15 mouse cellular contexts compared by ENCODE assay signal in genomic region chr1:152086951-152087350, GRCm38 (mm10). TPM values are rescaled to one million over a fixed set of nuclear protein-coding genes. Genes with fewer than 3 reads are reported as not detected.
DNase-seq lines count a peak whose midpoint lies in the region; ATAC-seq and TF ChIP-seq lines count a peak whose summit lies in the region.
"Had no signal": no experiment of that assay in that cellular context is flagged by ENCODE, and none has a peak within 500 bp of the region (broad histone marks: within the 10 kb centered on the region; RNA-seq: fewer than 3 reads in every experiment).

No protein-coding gene starts in this region.

- DNase-seq in cerebellum, adult 8-10 months: peak; percentile 16
- DNase-seq in cerebellum, adult 2 months: no peak
- peak; percentile 87 for DNase-seq in R1 (ENCODE audit: low read depth, low spot score)
- DNase-seq in hindbrain, embryonic 10.5 days (ENCODE audit: low spot score): peak; percentile 19
- peak; percentile 39 for DNase-seq in midbrain, embryonic 14.5 days
- DNase-seq in lung, postnatal 10 days: no peak
- no peak for DNase-seq in spleen, postnatal 10 days (ENCODE audit: low spot score in 2 of 2)
- DNase-seq in frontal cortex, adult 2 months (ENCODE audit: extremely low spot score in 1 of 2, low spot score in 1 of 2): no peak
- DNase-seq: cerebellum, postnatal 25 days; layer of hippocampus, postnatal 36 days; lung, adult 2 months; thymus, postnatal 14 days had no signal

- H3K9ac ChIP-seq in midbrain, embryonic 14.5 days (replicated peaks; ENCODE audit: low read length): peak overlapping the region; percentile 17; the same call in 1 of the 2 replicates

- H3K9me3 ChIP-seq in hindbrain, embryonic 10.5 days: no peaks in the 10 kb centered on the region
- H3K9me3 ChIP-seq in midbrain, embryonic 14.5 days (ENCODE audit: control insufficient read depth, low read length): no peaks in the 10 kb centered on the region
- H3K9me3 ChIP-seq: megakaryocyte, embryonic 14.5 days had no signal

- WGBS in cerebellum, adult 2 months: 46% methylated on average over 3 of the region's 3 CpGs
- WGBS in hindbrain, embryonic 10.5 days: 39% methylated on average over 3 of the region's 3 CpGs
- whole genome bisulfite sequencing in midbrain, embryonic 14.5 days: 15% methylated on average over 3 of the region's 3 CpGs

- H3K27ac ChIP-seq in cerebellum, adult 2 months (ENCODE audit: insufficient read depth, low read length): no peak overlapping the region
- H3K27ac ChIP-seq in hindbrain, embryonic 10.5 days: no peak overlapping the region; the same call in 1 of the 2 replicates
- H3K27ac ChIP-seq in midbrain, embryonic 14.5 days (replicated peaks; ENCODE audit: low read depth, low read length): no peak overlapping the region
- H3K27ac ChIP-seq: kidney, postnatal 0 days had no signal

- peaks cover 17% of the 10 kb centered on the region for H3K4me1 ChIP-seq in cerebellum, adult 2 months (ENCODE audit: control insufficient read depth, insufficient read depth, low read length)
- peaks cover 87% of the 10 kb centered on the region for H3K4me1 ChIP-seq in hindbrain, embryonic 10.5 days (replicated peaks)
- peaks cover 59% of the 10 kb centered on the region for H3K4me1 ChIP-seq in midbrain, embryonic 14.5 days (ENCODE audit: control insufficient read depth, insufficient read depth, low read length)

- no peak for TF ChIP-seq CTCF in cerebellum, adult 2 months (IDR thresholded peaks at IDR 0.05; ENCODE audit: borderline replicate concordance, insufficient read depth, low read depth, low read length)

- no peaks in the 10 kb centered on the region for H3K36me3 ChIP-seq in hindbrain, embryonic 10.5 days
- no peaks in the 10 kb centered on the region for H3K36me3 ChIP-seq in midbrain, embryonic 14.5 days (ENCODE audit: control insufficient read depth, insufficient read depth, low read length)

- H3K4me3 ChIP-seq in cerebellum, adult 2 months (replicated peaks; ENCODE audit: insufficient read depth, low read depth, low read length): no peak overlapping the region
- H3K4me3 ChIP-seq in hindbrain, embryonic 10.5 days: peak overlapping the region; percentile 91; the same call in 1 of the 2 replicates
- peak overlapping the region; percentile 94 for H3K4me3 ChIP-seq in midbrain, embryonic 14.5 days (replicated peaks; ENCODE audit: low read depth, low read length)
- H3K4me3 ChIP-seq: megakaryocyte, embryonic 14.5 days had no signal

- ATAC-seq in midbrain, embryonic 14.5 days (ENCODE audit: low FRiP score, low TSS enrichment): no peak
- ATAC-seq: activated CD4-positive, CD25-positive, alpha-beta regulatory T cell, adult 4 months had no signal

- no peak for TF ChIP-seq POLR2A in cerebellum, adult 2 months (IDR thresholded peaks at IDR 0.05; ENCODE audit: borderline replicate concordance, insufficient read depth, low read length)

- no peaks in the 10 kb centered on the region for H3K27me3 ChIP-seq in cerebellum, adult 2 months (ENCODE audit: control insufficient read depth, insufficient read depth, low read length)
- no peaks in the 10 kb centered on the region for H3K27me3 ChIP-seq in hindbrain, embryonic 10.5 days (ENCODE audit: insufficient read depth, poor library complexity, severe bottlenecking)
- no peaks in the 10 kb centered on the region for H3K27me3 ChIP-seq in midbrain, embryonic 14.5 days (ENCODE audit: control insufficient read depth, insufficient read depth, low read length)

- peak overlapping the region; percentile 83 for H3K4me2 ChIP-seq in midbrain, embryonic 14.5 days (ENCODE audit: low read length)

RNA-seq across cellular contexts. Expression of gene 1700025G04Rik, which starts 3.0 kb away (rescaled TPM):
- polyA plus RNA-seq in cerebellum, adult 2 months (2012; rRNA removed): 27.9 and 29.8 TPM in 2 replicates
- 21.4 and 27.7 TPM in 2 replicates for polyA plus RNA-seq in hindbrain, embryonic 10.5 days (2016; fragmentation: Nextera tagmentation; extraction: Ambion mirVana)
- polyA plus RNA-seq in midbrain, embryonic 14.5 days (2014; fragmentation: Nextera tagmentation; extraction: Ambion mirVana): 26.7 and 27.8 TPM in 2 replicates
- 25.1 and 26.6 TPM in 2 replicates for polyA plus RNA-seq in frontal cortex, adult 2 months (2012; rRNA removed)

Comparison
In these comparisons a context has a peak if more than half of its experiments do, and no peak if none do; other contexts are left out.
1. DNase-seq: peak in cerebellum, adult 8-10 months (single experiment), R1 (single experiment), hindbrain, embryonic 10.5 days (single experiment) and midbrain, embryonic 14.5 days (single experiment); none in cerebellum, adult 2 months (0 of 2), lung, postnatal 10 days (single experiment), spleen, postnatal 10 days (0 of 2) and frontal cortex, adult 2 months (0 of 2).